Mouse (Mus musculus) liver, adult 2 months (tissue): ENCODE measurements around the gene Aplp1.

Experiments
- CTCF ChIP-seq: fragments of 200-500 bp; IDR thresholded peaks from 2 replicates; pipeline ENCODE4 v1.5.1; 2011; ENCODE audit warnings: low read depth, low read length, control low read depth
- POLR2A ChIP-seq: fragments of 200-500 bp; IDR thresholded peaks from 2 replicates; pipeline ENCODE4 v1.6.1; 2011; ENCODE audit warnings: low read length, control low read depth; ENCODE audit not compliant: insufficient read depth; ENCODE audit errors: extremely low read depth

DNA sequence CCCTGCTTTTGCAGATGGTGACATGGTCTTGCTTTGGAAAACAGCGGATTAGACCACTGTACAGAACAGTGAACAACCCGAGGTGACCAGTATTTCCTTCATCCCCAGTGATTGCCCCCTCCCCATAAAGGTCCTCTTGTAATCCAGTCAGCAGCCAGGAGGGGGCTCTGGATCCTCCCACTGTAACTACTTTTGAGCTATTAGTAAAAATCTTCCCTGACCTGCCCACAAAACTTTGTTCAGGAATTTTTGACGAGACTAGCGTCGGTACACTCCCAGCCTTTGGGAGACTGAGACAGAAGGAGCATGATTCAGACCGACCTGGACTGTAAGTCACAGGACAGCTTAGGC is 45.6 kb upstream of the Aplp1 start:
- no peak for TF ChIP-seq CTCF
- no peak for TF ChIP-seq POLR2A
